Mouse (Mus musculus): ENCODE results near the gene Spata33.

GRCm38 (mm10) chr8:123202288-123202687 is 10.3 kb upstream of the Spata33 start:
- TF ChIP-seq CTCF (IDR thresholded peaks at IDR 0.05; ENCODE audit: low read depth, low read length) (peak; percentile 47), POLR2A (IDR thresholded peaks at IDR 0.05; ENCODE audit: insufficient read depth, low read length) (no peak), EP300 (IDR thresholded peaks at IDR 0.05; ENCODE audit: insufficient read depth, low read depth, low read length) (no peak)

Measured in ES-Bruce4 (cell line).